Mouse (Mus musculus): Measurements from ENCODE around the gene Gm2696. TPM values are rescaled to one million over a fixed set of nuclear protein-coding genes. Genes with fewer than 3 reads are reported as not detected.

The Gm2696 gene
- total and polyA plus RNA-seq, 3 experiments: not detected

GRCm38 (mm10) chr10:77846503-77846902 is 32.0 kb downstream of the Gm2696 start, which contains the start of gene Gm36176:
Gene Gm36176 (plus strand): TSS chr10:77846803.
- Histone ChIP-seq H3K27ac (ENCODE audit: insufficient read depth, low read depth) (no peak within 1 kb of the TSS), H3K9ac (ENCODE audit: insufficient read depth, low read depth) (no peak within 1 kb of the TSS), H3K79me2 (replicated peaks; ENCODE audit: control insufficient read depth, extremely low read depth, insufficient read depth, poor library complexity, severe bottlenecking) (no peaks in the 10 kb centered on the region), H3K4me2 (ENCODE audit: insufficient read depth, low read depth, poor library complexity, severe bottlenecking) (no peak within 1 kb of the TSS), H3K4me1 (ENCODE audit: control insufficient read depth in 1 of 2, insufficient read depth in 2 of 2) (no peaks in the 10 kb centered on the region), H3K4me3 (replicated peaks in 1 of 3; ENCODE audit: low read depth in 2 of 3, low read length in 2 of 3, poor library complexity in 1 of 3) (no peak within 1 kb of the TSS), H3K9me3 (replicated peaks; ENCODE audit: low read length) (peaks cover 29% of the 10 kb centered on the region), H3K27me3 (replicated peaks) (peaks cover 68% of the 10 kb centered on the region), H3K36me3 (replicated peaks in 1 of 2; ENCODE audit: control insufficient read depth in 1 of 2, insufficient read depth in 1 of 2, low read length in 1 of 2) (no peaks in the 10 kb centered on the region)
- DNase-seq (ENCODE audit: extremely low read depth): no peak
- in situ Hi-C loops (cut with MboI; ENCODE audit: low pct_ligation_motif_present, low pct_unique_long_range_greater_than_20kb, low sequenced_read_pairs) (no loop called here), dilution Hi-C loops (cut with MboI; ENCODE audit: extremely low pct_ligation_motif_present, extremely low pct_unique_long_range_greater_than_20kb, low sequenced_read_pairs) (no loop called here)
- TF ChIP-seq TCF12 (IDR thresholded peaks at IDR 0.05; ENCODE audit: low read depth, low read length) (no peak), MAZ (IDR thresholded peaks at IDR 0.05; ENCODE audit: low read depth, low read length) (no peak), NELFE (IDR thresholded peaks at IDR 0.05; ENCODE audit: low read depth, low read length) (no peak), CTCF (conservative IDR thresholded peaks at IDR 0.05 in 1 of 2, IDR thresholded peaks at IDR 0.05 in 1 of 2; ENCODE audit: low read depth in 2 of 2, low read length in 2 of 2) (no peak), CHD1 (IDR thresholded peaks at IDR 0.05; ENCODE audit: low read depth, low read length) (no peak)

DNA sequence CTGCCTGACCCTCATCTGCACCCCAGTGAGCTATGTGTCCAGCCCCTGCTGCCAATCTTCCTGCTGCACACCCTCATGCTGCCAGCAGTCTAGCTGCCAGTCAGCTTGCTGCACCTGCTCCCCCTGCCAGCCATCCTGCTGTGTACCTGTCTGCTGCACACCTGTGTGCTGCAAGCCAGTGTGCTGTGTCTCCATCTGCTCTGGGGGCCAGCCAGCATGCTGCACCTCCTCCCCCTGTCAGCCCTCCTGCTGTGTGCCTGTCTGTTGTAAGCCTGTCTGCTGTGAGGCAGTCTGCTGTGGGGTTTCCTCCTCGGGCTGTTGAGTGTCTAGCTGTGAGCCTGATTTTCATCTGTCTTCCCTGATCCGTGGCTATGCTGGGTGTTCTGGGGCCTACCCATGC is 32.5 kb downstream of the Gm2696 start:
- in situ Hi-C loops (cut with MboI; ENCODE audit: low pct_ligation_motif_present, low pct_unique_long_range_greater_than_20kb, low sequenced_read_pairs): no loop called here

DNA sequence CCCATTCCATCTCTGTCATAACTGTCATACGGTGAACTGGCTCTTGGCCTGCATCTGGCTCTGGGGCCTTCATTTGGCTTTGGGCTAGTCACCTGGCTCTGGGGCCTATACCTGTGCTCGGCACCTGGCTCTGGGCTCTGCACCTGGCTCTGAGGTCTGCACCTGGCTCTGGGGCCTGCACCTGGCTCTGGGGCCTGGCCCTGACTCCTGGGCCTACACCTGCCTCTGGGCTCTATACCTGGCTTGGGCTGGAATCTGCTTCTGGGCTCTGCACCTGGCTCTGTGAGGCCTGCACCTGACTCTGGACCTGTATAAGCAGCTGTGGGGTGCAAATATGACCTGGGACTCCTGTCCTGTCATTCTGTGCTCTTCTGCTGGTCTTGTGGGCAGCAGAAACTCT is 33.1 kb downstream of the Gm2696 start:
- dilution Hi-C loops (cut with MboI; ENCODE audit: extremely low pct_ligation_motif_present, extremely low pct_unique_long_range_greater_than_20kb, low sequenced_read_pairs): no loop called here
- H3K27me3 ChIP-seq (replicated peaks): peaks cover 74% of the 10 kb centered on the region
- H3K4me1 ChIP-seq (ENCODE audit: control insufficient read depth in 1 of 2, insufficient read depth in 2 of 2): no peaks in the 10 kb centered on the region
- no peak overlapping the region for H3K27ac ChIP-seq (ENCODE audit: insufficient read depth, low read depth)
- H3K9ac ChIP-seq (ENCODE audit: insufficient read depth, low read depth): no peak overlapping the region
- no peaks in the 10 kb centered on the region for H3K79me2 ChIP-seq (replicated peaks; ENCODE audit: control insufficient read depth, extremely low read depth, insufficient read depth, poor library complexity, severe bottlenecking)
- TF ChIP-seq SIN3A (IDR thresholded peaks at IDR 0.05; ENCODE audit: low read length) (no peak), ETS1 (conservative IDR thresholded peaks at IDR 0.05; ENCODE audit: low read depth, low read length) (no peak), RAD21 (IDR thresholded peaks at IDR 0.05; ENCODE audit: low read depth, low read length) (no peak), IRF4 (IDR thresholded peaks at IDR 0.05; ENCODE audit: low read depth, low read length) (no peak)
- no peak for DNase-seq (ENCODE audit: extremely low read depth)
- no peaks in the 10 kb centered on the region for H3K36me3 ChIP-seq (replicated peaks in 1 of 2; ENCODE audit: control insufficient read depth in 1 of 2, insufficient read depth in 1 of 2, low read length in 1 of 2)
- no peak overlapping the region for H3K4me3 ChIP-seq (replicated peaks in 1 of 3; ENCODE audit: low read depth in 2 of 3, low read length in 2 of 3, poor library complexity in 1 of 3)
- H3K4me2 ChIP-seq (ENCODE audit: insufficient read depth, low read depth, poor library complexity, severe bottlenecking): no peak overlapping the region
- H3K9me3 ChIP-seq (replicated peaks; ENCODE audit: low read length): peaks cover 27% of the 10 kb centered on the region
- in situ Hi-C loops (cut with MboI; ENCODE audit: low pct_ligation_motif_present, low pct_unique_long_range_greater_than_20kb, low sequenced_read_pairs): no loop called here

More for the DNA sequence above, 32.5 kb downstream of the Gm2696 start:
- no peaks in the 10 kb centered on the region for H3K79me2 ChIP-seq (replicated peaks; ENCODE audit: control insufficient read depth, extremely low read depth, insufficient read depth, poor library complexity, severe bottlenecking)
- no peak overlapping the region for H3K4me2 ChIP-seq (ENCODE audit: insufficient read depth, low read depth, poor library complexity, severe bottlenecking)
- no peak overlapping the region for H3K9ac ChIP-seq (ENCODE audit: insufficient read depth, low read depth)
- H3K4me3 ChIP-seq (replicated peaks in 1 of 3; ENCODE audit: low read depth in 2 of 3, low read length in 2 of 3, poor library complexity in 1 of 3): no peak overlapping the region
- DNase-seq (ENCODE audit: extremely low read depth): no peak
- peaks cover 69% of the 10 kb centered on the region for H3K27me3 ChIP-seq (replicated peaks)
- no peaks in the 10 kb centered on the region for H3K36me3 ChIP-seq (replicated peaks in 1 of 2; ENCODE audit: control insufficient read depth in 1 of 2, insufficient read depth in 1 of 2, low read length in 1 of 2)
- H3K4me1 ChIP-seq (ENCODE audit: control insufficient read depth in 1 of 2, insufficient read depth in 2 of 2): no peaks in the 10 kb centered on the region
- no peak for TF ChIP-seq POLR2AphosphoS2 (IDR thresholded peaks at IDR 0.05; ENCODE audit: low read depth, low read length)
- no peak for TF ChIP-seq POLR2A (IDR thresholded peaks at IDR 0.05; ENCODE audit: low read depth, low read length)
- no peak for TF ChIP-seq EP300 (IDR thresholded peaks at IDR 0.05; ENCODE audit: low read length)
- TF ChIP-seq MEF2A (IDR thresholded peaks at IDR 0.05; ENCODE audit: borderline replicate concordance, low read depth, low read length): no peak
- TF ChIP-seq JUND (conservative IDR thresholded peaks at IDR 0.05; ENCODE audit: low read depth, low read length): no peak
- no peak for TF ChIP-seq ETS1 (conservative IDR thresholded peaks at IDR 0.05; ENCODE audit: low read depth, low read length)
- no peak overlapping the region for H3K27ac ChIP-seq (ENCODE audit: insufficient read depth, low read depth)
- dilution Hi-C loops (cut with MboI; ENCODE audit: extremely low pct_ligation_motif_present, extremely low pct_unique_long_range_greater_than_20kb, low sequenced_read_pairs): no loop called here
- H3K9me3 ChIP-seq (replicated peaks; ENCODE audit: low read length): peaks cover 27% of the 10 kb centered on the region
